Mouse (Mus musculus): ENCODE results near the gene Nmnat1. TPM values are rescaled to one million over a fixed set of nuclear protein-coding genes. Genes with fewer than 3 reads are reported as not detected.

The Nmnat1 gene
- 14.5 and 15.0 TPM in 2 replicates for polyA plus RNA-seq (2016; fragmentation: Nextera tagmentation; extraction: Ambion mirVana)

- DNase-seq (ENCODE audit: low spot score), result peak; percentile 98
- whole genome bisulfite sequencing, result under 1% methylated on average over 60 of the region's 60 CpGs
- peaks cover 37% of the 10 kb centered on the region for H3K36me3 ChIP-seq (replicated peaks)
- H3K9me3 ChIP-seq, result no peaks in the 10 kb centered on the region
- peak within 1 kb of the TSS; percentile 91 for H3K27ac ChIP-seq (replicated peaks)
- peak within 1 kb of the TSS; percentile 95 for H3K4me3 ChIP-seq
- H3K27me3 ChIP-seq (replicated peaks; ENCODE audit: low read depth, poor library complexity, severe bottlenecking), result no peaks in the 10 kb centered on the region
- peaks cover 26% of the 10 kb centered on the region for H3K4me1 ChIP-seq
Measured at GRCm38 (mm10) chr4:149485053-149485824, at the start of gene Nmnat1, which contains the start of gene Lzic. TSS of gene Nmnat1 (minus strand) at chr4:149485202. TSS of gene Lzic (plus strand) at chr4:149485229.

GRCm38 (mm10) chr4:149529691-149530090 is 44.7 kb upstream of the Nmnat1 start:
- no peaks in the 10 kb centered on the region for H3K27me3 ChIP-seq (replicated peaks; ENCODE audit: low read depth, poor library complexity, severe bottlenecking)
- no peaks in the 10 kb centered on the region for H3K9me3 ChIP-seq
- no peak for DNase-seq (ENCODE audit: low spot score)
- H3K4me1 ChIP-seq, result peaks cover 47% of the 10 kb centered on the region
- WGBS, result 58% methylated on average over 6 of the region's 6 CpGs
- H3K4me3 ChIP-seq, result no peak overlapping the region
- peaks cover 27% of the 10 kb centered on the region for H3K36me3 ChIP-seq (replicated peaks)
- 0 out of 2 replicates have a peak overlapping the region, but pooled peaks have one; percentile 48 for H3K27ac ChIP-seq (replicated peaks)

- WGBS, result 81% methylated on average over 15 of the region's 15 CpGs
- no peak overlapping the region for H3K4me3 ChIP-seq
- H3K27ac ChIP-seq (replicated peaks), result no peak overlapping the region
- peaks cover 66% of the 10 kb centered on the region for H3K4me1 ChIP-seq
- H3K9me3 ChIP-seq, result no peaks in the 10 kb centered on the region
- H3K36me3 ChIP-seq (replicated peaks), result peaks cover 20% of the 10 kb centered on the region
- no peaks in the 10 kb centered on the region for H3K27me3 ChIP-seq (replicated peaks; ENCODE audit: low read depth, poor library complexity, severe bottlenecking)
- no peak for DNase-seq (ENCODE audit: low spot score)
Measured at GRCm38 (mm10) chr4:149527621-149528354, 42.8 kb upstream of the Nmnat1 start.

GRCm38 (mm10) chr4:149526330-149526729 is 41.3 kb upstream of the Nmnat1 start:
- WGBS, result 48% methylated on average over 7 of the region's 7 CpGs

GRCm38 (mm10) chr4:149525811-149526210 is 40.8 kb upstream of the Nmnat1 start:
- WGBS, result 80% methylated on average over 6 of the region's 6 CpGs
- DNase-seq (ENCODE audit: low spot score), result no peak
- no peaks in the 10 kb centered on the region for H3K9me3 ChIP-seq
- H3K27me3 ChIP-seq (replicated peaks; ENCODE audit: low read depth, poor library complexity, severe bottlenecking), result no peaks in the 10 kb centered on the region
- peaks cover 74% of the 10 kb centered on the region for H3K4me1 ChIP-seq
- no peak overlapping the region; the same call in 1 of the 2 replicates for H3K27ac ChIP-seq (replicated peaks)
- H3K4me3 ChIP-seq, result no peak overlapping the region
- peaks cover 13% of the 10 kb centered on the region for H3K36me3 ChIP-seq (replicated peaks)

More at GRCm38 (mm10) chr4:149526330-149526729, 41.3 kb upstream of the Nmnat1 start:
- H3K9me3 ChIP-seq, result no peaks in the 10 kb centered on the region
- no peak overlapping the region for H3K27ac ChIP-seq (replicated peaks)
- no peaks in the 10 kb centered on the region for H3K27me3 ChIP-seq (replicated peaks; ENCODE audit: low read depth, poor library complexity, severe bottlenecking)
- H3K4me3 ChIP-seq, result no peak overlapping the region
- DNase-seq (ENCODE audit: low spot score), result peak; percentile 36
- peaks cover 13% of the 10 kb centered on the region for H3K36me3 ChIP-seq (replicated peaks)
- H3K4me1 ChIP-seq, result peaks cover 70% of the 10 kb centered on the region

- no peak overlapping the region for H3K27ac ChIP-seq (replicated peaks)
- no peaks in the 10 kb centered on the region for H3K9me3 ChIP-seq
- no peaks in the 10 kb centered on the region for H3K27me3 ChIP-seq (replicated peaks; ENCODE audit: low read depth, poor library complexity, severe bottlenecking)
- no peak overlapping the region for H3K4me3 ChIP-seq
- DNase-seq (ENCODE audit: low spot score), result no peak
- H3K4me1 ChIP-seq, result peaks cover 81% of the 10 kb centered on the region
- H3K36me3 ChIP-seq (replicated peaks), result peaks cover 13% of the 10 kb centered on the region
- 82% methylated on average over 4 of the region's 4 CpGs for WGBS
Measured at GRCm38 (mm10) chr4:149525170-149525569, 40.2 kb upstream of the Nmnat1 start.

- Histone ChIP-seq H3K27me3 (replicated peaks; ENCODE audit: low read depth, poor library complexity, severe bottlenecking) (no peaks in the 10 kb centered on the region), H3K4me3 (no peak overlapping the region), H3K27ac (replicated peaks) (no peak overlapping the region), H3K4me1 (peaks cover 81% of the 10 kb centered on the region), H3K9me3 (no peaks in the 10 kb centered on the region), H3K36me3 (replicated peaks) (peaks cover 13% of the 10 kb centered on the region)
- no peak for DNase-seq (ENCODE audit: low spot score)
- 67% methylated on average over 6 of the region's 6 CpGs for WGBS
Measured at GRCm38 (mm10) chr4:149523961-149524360, 39.0 kb upstream of the Nmnat1 start.

GRCm38 (mm10) chr4:149521258-149521657 is 36.3 kb upstream of the Nmnat1 start:
- Histone ChIP-seq H3K4me1 (peaks cover 73% of the 10 kb centered on the region), H3K9me3 (no peaks in the 10 kb centered on the region), H3K36me3 (replicated peaks) (peaks cover 13% of the 10 kb centered on the region), H3K4me3 (no peak overlapping the region), H3K27ac (replicated peaks) (no peak overlapping the region), H3K27me3 (replicated peaks; ENCODE audit: low read depth, poor library complexity, severe bottlenecking) (no peaks in the 10 kb centered on the region)
- DNase-seq (ENCODE audit: low spot score), result no peak
- WGBS, result 77% methylated on average over 10 of the region's 10 CpGs

GRCm38 (mm10) chr4:149518351-149519220 is 33.6 kb upstream of the Nmnat1 start:
- Histone ChIP-seq H3K4me3 (peak overlapping the region; percentile 74), H3K4me1 (peaks cover 46% of the 10 kb centered on the region), H3K36me3 (replicated peaks) (peaks cover under 1% of the 10 kb centered on the region; the same call in 1 of the 2 replicates), H3K27ac (replicated peaks) (peak overlapping the region; percentile 89), H3K9me3 (no peaks in the 10 kb centered on the region), H3K27me3 (replicated peaks; ENCODE audit: low read depth, poor library complexity, severe bottlenecking) (no peaks in the 10 kb centered on the region)
- 3% methylated on average over 52 of the region's 52 CpGs for WGBS
- DNase-seq (ENCODE audit: low spot score), result peak; percentile 57

GRCm38 (mm10) chr4:149517868-149518340 is 32.9 kb upstream of the Nmnat1 start, which contains the start of gene Ctnnbip1:
TSS of gene Ctnnbip1 (plus strand) at chr4:149518236.
- under 1% methylated on average over 46 of the region's 46 CpGs for WGBS
- Histone ChIP-seq H3K27me3 (replicated peaks; ENCODE audit: low read depth, poor library complexity, severe bottlenecking) (no peaks in the 10 kb centered on the region), H3K4me3 (peak within 1 kb of the TSS; percentile 74), H3K27ac (replicated peaks) (peak within 1 kb of the TSS; percentile 89), H3K9me3 (no peaks in the 10 kb centered on the region), H3K4me1 (peaks cover 40% of the 10 kb centered on the region), H3K36me3 (replicated peaks) (no peaks in the 10 kb centered on the region; the same call in 1 of the 2 replicates)
- peak; percentile 98 for DNase-seq (ENCODE audit: low spot score)

- no peaks in the 10 kb centered on the region for H3K9me3 ChIP-seq
Measured at GRCm38 (mm10) chr4:149515706-149516105, 30.7 kb upstream of the Nmnat1 start.

GRCm38 (mm10) chr4:149512072-149512471 is 27.1 kb upstream of the Nmnat1 start:
- Histone ChIP-seq H3K9me3 (no peaks in the 10 kb centered on the region), H3K4me3 (no peak overlapping the region), H3K27me3 (replicated peaks; ENCODE audit: low read depth, poor library complexity, severe bottlenecking) (no peaks in the 10 kb centered on the region), H3K4me1 (no peaks in the 10 kb centered on the region), H3K36me3 (replicated peaks) (no peaks in the 10 kb centered on the region), H3K27ac (replicated peaks) (no peak overlapping the region)
- WGBS, result 93% methylated on average over 7 of the region's 7 CpGs
- DNase-seq (ENCODE audit: low spot score), result no peak

More at GRCm38 (mm10) chr4:149515706-149516105, 30.7 kb upstream of the Nmnat1 start:
- WGBS, result 94% methylated on average over 5 of the region's 5 CpGs
- no peaks in the 10 kb centered on the region for H3K27me3 ChIP-seq (replicated peaks; ENCODE audit: low read depth, poor library complexity, severe bottlenecking)
- no peak overlapping the region for H3K4me3 ChIP-seq
- no peak overlapping the region for H3K27ac ChIP-seq (replicated peaks)
- no peak for DNase-seq (ENCODE audit: low spot score)
- H3K4me1 ChIP-seq, result peaks cover 29% of the 10 kb centered on the region
- H3K36me3 ChIP-seq (replicated peaks), result no peaks in the 10 kb centered on the region

Data from embryonic facial prominence, embryonic 10.5 days (tissue).